Mouse (Mus musculus) liver, adult 2 months (tissue): Measurements from ENCODE around the gene Gpr37l1. TPM values are rescaled to one million over a fixed set of nuclear protein-coding genes. Genes with fewer than 3 reads are reported as not detected.
A peak's percentile ranks its signal among the peaks of the same experiment; 100 is the strongest.

Source experiments
- DNase-seq: peaks from one replicate; pipeline ENCODE4 v3.0.0-alpha.2; 2011; ENCODE audit warnings: low read depth, low spot score; ENCODE audit errors: extremely low read depth
- H3K27ac ChIP-seq: fragments of 200-500 bp; replicated peaks from 2 replicates; pipeline ENCODE4 v1.5.1; 2012; ENCODE audit warnings: low read depth, mild to moderate bottlenecking, control low read depth, inconsistent platforms, low read length; ENCODE audit not compliant: insufficient read depth
- H3K27me3 ChIP-seq: fragments of 200-500 bp; 2 replicates; pipeline ENCODE4 v1.6.1; 2012; ENCODE audit warnings: mild to moderate bottlenecking, moderate library complexity, low read length, inconsistent platforms; ENCODE audit not compliant: control insufficient read depth, insufficient read depth
- H3K36me3 ChIP-seq: fragments of 200-500 bp; 2 replicates; pipeline ENCODE4 v1.6.1; 2012; ENCODE audit warnings: low read length, inconsistent platforms; ENCODE audit not compliant: control insufficient read depth, insufficient read depth
- H3K4me1 ChIP-seq: fragments of 200-500 bp; 2 replicates; pipeline ENCODE4 v1.6.1; 2011; ENCODE audit warnings: low read length; ENCODE audit not compliant: control insufficient read depth, insufficient read depth
- H3K4me3 ChIP-seq: fragments of 200-500 bp; 2 replicates; pipeline ENCODE4 v1.5.1; 2011; ENCODE audit warnings: low read depth, mild to moderate bottlenecking, control low read depth, low read length, moderate library complexity; ENCODE audit not compliant: insufficient read depth
- H3K79me2 ChIP-seq: fragments of 200-500 bp; 2 replicates; pipeline ENCODE4 v1.6.1; 2012; ENCODE audit warnings: inconsistent platforms, mild to moderate bottlenecking, low read length, moderate library complexity; ENCODE audit not compliant: control insufficient read depth, insufficient read depth
- H3K9ac ChIP-seq: fragments of 200-500 bp; 2 replicates; pipeline ENCODE4 v1.6.1; 2012; ENCODE audit warnings: low read depth, mild to moderate bottlenecking, control low read depth, inconsistent platforms, low read length
- CTCF ChIP-seq: fragments of 200-500 bp; IDR thresholded peaks from 2 replicates; pipeline ENCODE4 v1.5.1; 2011; ENCODE audit warnings: low read depth, low read length, control low read depth
- POLR2A ChIP-seq: fragments of 200-500 bp; IDR thresholded peaks from 2 replicates; pipeline ENCODE4 v1.6.1; 2011; ENCODE audit warnings: low read length, control low read depth; ENCODE audit not compliant: insufficient read depth; ENCODE audit errors: extremely low read depth
- WGBS: fragments of 180-500 bp; shearing (Covaris S2); methylation state at CpG from one replicate; pipeline ENCODE4 v1.1.7; 2018; 5-methylcytosine and 5-hydroxymethylcytosine counted together
- polyA plus RNA-seq: library from polyadenylated mRNA; depleted of rRNA; stranded (reverse); fragments of >200 nt; gene quantifications from 2 replicates; pipeline ENCODE4 v1.2.3, GENCODE M21; 2012; rRNA removed
- total RNA-seq: library from RNA; depleted of rRNA; stranded (reverse); fragments of >200 nt; gene quantifications from 2 replicates; pipeline ENCODE4 v1.2.3, GENCODE M21; 2014; rRNA removed

The Gpr37l1 gene
- total RNA-seq (0.07 TPM in 1 of 2 replicates, not detected in the other), polyA plus RNA-seq (0.04 TPM in 1 of 2 replicates, not detected in the other)

DNA sequence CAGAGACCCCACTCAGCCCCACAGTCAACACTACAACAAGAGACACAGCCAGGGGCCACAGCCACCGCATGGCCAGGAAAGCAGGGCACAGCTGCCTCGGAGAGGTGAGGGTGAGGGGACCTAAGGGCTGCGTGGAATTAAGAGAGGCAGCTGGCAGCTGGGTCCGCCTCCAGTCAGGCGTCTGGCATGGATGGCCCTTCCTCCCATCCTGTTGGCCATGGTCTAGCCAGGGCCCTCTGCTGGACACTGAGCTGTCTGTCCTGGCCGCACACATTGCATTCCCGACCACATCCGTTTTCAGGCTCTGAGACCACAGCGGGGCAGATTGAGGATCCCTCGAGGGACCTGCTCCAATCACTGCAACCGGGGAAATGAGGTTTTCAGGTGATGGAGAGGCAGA, at the start of gene Gpr37l1:
Gpr37l1 (minus strand) TSS at position 247 of the 400 bp plus-strand sequence.
- no peaks in the 10 kb centered on the region for H3K27me3 ChIP-seq
- no peak within 1 kb of the TSS for H3K27ac ChIP-seq
- WGBS, result 77% methylated on average over 11 of the region's 11 CpGs
- H3K79me2 ChIP-seq, result no peaks in the 10 kb centered on the region
- DNase-seq, result no peak
- TF ChIP-seq POLR2A, result no peak
- TF ChIP-seq CTCF, result peak; percentile 26; the same call in 1 of the 2 replicates
- H3K4me1 ChIP-seq, result peaks cover 11% of the 10 kb centered on the region
- H3K36me3 ChIP-seq, result no peaks in the 10 kb centered on the region
- H3K4me3 ChIP-seq, result no peak within 1 kb of the TSS
- H3K9ac ChIP-seq, result no peak within 1 kb of the TSS

- no peak overlapping the region for H3K27ac ChIP-seq
- no peak for DNase-seq
- WGBS, result 66% methylated on average over 9 of the region's 9 CpGs
- H3K4me3 ChIP-seq, result no peak overlapping the region
- TF ChIP-seq CTCF (no peak), POLR2A (no peak)
- H3K36me3 ChIP-seq, result no peaks in the 10 kb centered on the region
- no peak overlapping the region for H3K9ac ChIP-seq
- H3K4me1 ChIP-seq, result peaks cover 3% of the 10 kb centered on the region; the same call in 1 of the 2 replicates
- no peaks in the 10 kb centered on the region for H3K79me2 ChIP-seq
- H3K27me3 ChIP-seq, result no peaks in the 10 kb centered on the region
These were observed 46.5 kb upstream of the Gpr37l1 start for GRCm38 (mm10) chr1:135213772-135214640.

DNA sequence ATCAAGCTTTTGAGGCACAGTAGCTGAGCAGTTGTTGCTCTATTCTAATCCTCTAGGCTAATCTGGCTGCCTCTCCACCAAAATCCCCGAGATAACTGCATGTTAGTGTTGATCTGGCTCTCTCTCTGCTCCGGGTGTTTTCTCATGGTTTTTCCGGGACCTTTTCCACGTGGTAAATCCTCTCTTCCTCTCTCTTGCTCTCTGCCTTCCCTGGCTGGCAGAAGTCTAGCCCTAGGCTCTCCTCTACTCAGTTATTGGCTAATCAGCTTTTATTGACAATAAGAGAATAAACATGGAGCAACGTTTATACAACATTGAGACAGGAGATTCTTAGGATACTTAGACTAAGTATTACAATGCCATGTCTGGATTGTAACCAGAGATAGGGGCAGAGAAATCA, 42.9 kb upstream of the Gpr37l1 start:
- no peak overlapping the region for H3K9ac ChIP-seq
- no peak overlapping the region for H3K4me3 ChIP-seq
- peak; percentile 60 for DNase-seq
- WGBS, result 9% methylated on average over 5 of the region's 5 CpGs
- no peaks in the 10 kb centered on the region for H3K36me3 ChIP-seq
- TF ChIP-seq POLR2A, result no peak
- no peak for TF ChIP-seq CTCF
- H3K79me2 ChIP-seq, result no peaks in the 10 kb centered on the region
- 0 out of 2 replicates have a peak overlapping the region, but pooled peaks have one; percentile 22 for H3K27ac ChIP-seq
- no peaks in the 10 kb centered on the region for H3K27me3 ChIP-seq
- H3K4me1 ChIP-seq, result peaks cover 3% of the 10 kb centered on the region; the same call in 1 of the 2 replicates

GRCm38 (mm10) chr1:135208716-135209115, 41.2 kb upstream of the Gpr37l1 start:
- DNase-seq, result no peak
- no peaks in the 10 kb centered on the region for H3K79me2 ChIP-seq
- H3K4me1 ChIP-seq, result peaks cover 3% of the 10 kb centered on the region; the same call in 1 of the 2 replicates
- H3K9ac ChIP-seq, result no peak overlapping the region
- no peak overlapping the region for H3K4me3 ChIP-seq
- no peaks in the 10 kb centered on the region for H3K27me3 ChIP-seq
- TF ChIP-seq CTCF (no peak), POLR2A (no peak)
- WGBS, result 85% methylated on average over 9 of the region's 9 CpGs
- H3K36me3 ChIP-seq, result no peaks in the 10 kb centered on the region
- H3K27ac ChIP-seq, result no peak overlapping the region

GRCm38 (mm10) chr1:135206586-135207339, 39.3 kb upstream of the Gpr37l1 start:
- no peak overlapping the region for H3K27ac ChIP-seq

More at GRCm38 (mm10) chr1:135206586-135207339, 39.3 kb upstream of the Gpr37l1 start:
- Histone ChIP-seq H3K27me3 (no peaks in the 10 kb centered on the region), H3K79me2 (no peaks in the 10 kb centered on the region), H3K4me1 (peaks cover 3% of the 10 kb centered on the region; the same call in 1 of the 2 replicates), H3K9ac (no peak overlapping the region), H3K4me3 (no peak overlapping the region), H3K36me3 (no peaks in the 10 kb centered on the region)
- WGBS, result 92% methylated on average over 14 of the region's 14 CpGs
- TF ChIP-seq POLR2A (no peak), CTCF (no peak)
- no peak for DNase-seq
